Mouse (Mus musculus): ENCODE measurements at regions not wholly inside any gene's neighbourhood (a gene's known extent, or its start where the extent isn't known, plus 50 kb on each side); places are given as distances from the start of the nearest gene placed in this dataset.

DNA sequence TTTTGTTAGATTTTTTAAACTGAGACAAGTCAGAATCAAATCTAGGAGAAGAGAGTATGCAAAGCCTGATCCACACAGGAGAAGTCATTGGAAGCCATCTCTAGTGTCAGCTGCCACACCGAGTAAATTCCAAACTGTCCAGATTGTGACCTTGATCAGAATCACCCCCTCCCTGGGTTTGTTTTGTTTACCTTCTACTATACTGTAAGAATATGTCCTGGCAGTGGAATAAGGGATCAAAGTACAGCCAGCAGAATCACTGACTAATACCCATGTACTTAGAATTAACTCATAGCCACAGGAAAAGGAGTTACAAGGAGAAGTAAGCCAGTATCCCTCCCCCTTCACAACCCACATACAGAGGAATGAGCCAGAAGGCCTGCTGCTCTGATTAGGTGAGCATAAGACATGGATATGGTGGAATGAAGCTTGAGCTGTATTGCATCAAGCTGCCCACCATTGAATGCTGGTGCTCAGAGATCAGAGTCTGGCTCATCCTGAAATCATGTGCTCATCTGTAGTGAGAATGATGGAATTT lies 70.9 kb upstream of the Bmper start:
- in situ Hi-C loops (cut with MboI; ENCODE audit: low pct_unique_long_range_greater_than_20kb in 1 of 2, low sequenced_read_pairs in 2 of 2, unreplicated experiment in 1 of 2): no loop called here

GRCm38 (mm10) chr9:23156820-23157570 lies 65.9 kb upstream of the Bmper start:
- in situ Hi-C loops (cut with MboI; ENCODE audit: low pct_unique_long_range_greater_than_20kb in 1 of 2, low sequenced_read_pairs in 2 of 2, unreplicated experiment in 1 of 2): no loop called here

DNA sequence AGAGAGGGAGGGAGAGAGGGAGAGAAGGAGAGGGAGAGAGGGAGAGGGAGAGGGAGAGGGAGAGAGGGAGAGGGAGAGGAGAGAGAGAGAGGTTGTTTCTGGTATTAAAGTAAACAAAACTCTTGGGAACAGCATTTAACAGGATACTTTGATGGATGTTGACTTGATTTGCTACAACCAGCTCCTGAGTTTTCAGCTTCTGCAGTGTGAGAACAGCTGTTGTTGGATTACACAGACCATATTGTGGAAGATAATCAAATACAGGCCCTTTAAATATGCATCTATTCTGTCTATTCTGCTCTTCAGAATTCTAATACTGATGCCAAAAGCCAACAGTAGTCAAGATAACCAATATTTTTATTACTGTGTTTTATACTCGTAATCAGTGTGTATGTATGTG lies 64.4 kb upstream of the Bmper start:
- in situ Hi-C loops (cut with MboI; ENCODE audit: low pct_unique_long_range_greater_than_20kb in 1 of 2, low sequenced_read_pairs in 2 of 2, unreplicated experiment in 1 of 2): no loop called here

- in situ Hi-C loops (cut with MboI; ENCODE audit: low pct_unique_long_range_greater_than_20kb in 1 of 2, low sequenced_read_pairs in 2 of 2, unreplicated experiment in 1 of 2): no loop called here
Observed at GRCm38 (mm10) chr9:23161346-23161745, 61.5 kb upstream of the Bmper start.

DNA sequence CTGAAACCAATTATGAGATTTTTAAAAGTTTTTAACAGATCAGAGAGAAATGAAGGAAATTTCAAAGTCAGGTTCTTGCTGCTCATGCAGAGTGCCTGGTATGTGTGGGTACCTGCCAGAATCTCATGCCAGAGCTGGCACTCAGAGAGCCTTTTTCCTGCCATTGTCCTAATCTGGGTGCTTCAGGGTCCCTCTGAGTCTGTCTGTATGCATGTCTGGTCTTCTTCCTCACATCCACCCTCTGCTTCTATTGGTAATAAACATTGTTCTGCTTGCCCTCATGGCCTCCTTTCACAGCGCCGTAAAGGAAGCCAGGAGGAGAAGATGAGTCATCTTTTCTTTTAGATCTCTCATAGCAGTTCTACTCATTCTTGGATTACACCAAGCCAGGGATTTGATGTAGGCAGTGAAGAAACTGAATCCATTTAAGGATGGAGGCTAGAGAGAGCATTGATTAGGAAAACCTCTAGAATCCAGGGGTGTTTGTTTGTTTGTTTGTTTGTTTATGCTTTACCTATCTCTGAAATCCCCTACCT lies 55.8 kb upstream of the Bmper start:
- in situ Hi-C loops (cut with MboI; ENCODE audit: low pct_unique_long_range_greater_than_20kb in 1 of 2, low sequenced_read_pairs in 2 of 2, unreplicated experiment in 1 of 2): no loop called here

- in situ Hi-C loops (cut with MboI; ENCODE audit: low pct_unique_long_range_greater_than_20kb in 1 of 2, low sequenced_read_pairs in 2 of 2, unreplicated experiment in 1 of 2): no loop called here
Observed at GRCm38 (mm10) chr9:23167716-23168115, 55.2 kb upstream of the Bmper start.

GRCm38 (mm10) chr9:23168149-23168548 lies 54.7 kb upstream of the Bmper start:
- in situ Hi-C loops (cut with MboI; ENCODE audit: low pct_unique_long_range_greater_than_20kb in 1 of 2, low sequenced_read_pairs in 2 of 2, unreplicated experiment in 1 of 2): no loop called here

- in situ Hi-C loops (cut with MboI; ENCODE audit: low pct_unique_long_range_greater_than_20kb in 1 of 2, low sequenced_read_pairs in 2 of 2, unreplicated experiment in 1 of 2): no loop called here
Observed at GRCm38 (mm10) chr9:23171361-23171760, 51.5 kb upstream of the Bmper start.
